Mouse (Mus musculus) layer of hippocampus, postnatal 25 days (tissue): ENCODE measurements around the gene Pnpla8. TPM values are rescaled to one million over a fixed set of nuclear protein-coding genes. Genes with fewer than 3 reads are reported as not detected.
"Not testable (repeated sequence)": the region's sequence is repeated elsewhere in the genome, so short reads cannot be mapped to it uniquely, and the experiment has no call there.

ENCODE experiments used
- DNase-seq, 2 experiments: peaks; one replicate each; pipeline ENCODE4 v3.0.0; 2022; ENCODE audit warnings: mixed read lengths in 2 of 2, low spot score in 1 of 2; ENCODE audit errors: extremely low spot score in 1 of 2
- total RNA-seq, 2 experiments: library from RNA; stranded (reverse); gene quantifications; 2 replicates each; pipeline ENCODE4 v1.2.3; 2021

Gene Pnpla8
- total RNA-seq, 2 experiments from 2014 or later: 108 to 125 TPM

DNA sequence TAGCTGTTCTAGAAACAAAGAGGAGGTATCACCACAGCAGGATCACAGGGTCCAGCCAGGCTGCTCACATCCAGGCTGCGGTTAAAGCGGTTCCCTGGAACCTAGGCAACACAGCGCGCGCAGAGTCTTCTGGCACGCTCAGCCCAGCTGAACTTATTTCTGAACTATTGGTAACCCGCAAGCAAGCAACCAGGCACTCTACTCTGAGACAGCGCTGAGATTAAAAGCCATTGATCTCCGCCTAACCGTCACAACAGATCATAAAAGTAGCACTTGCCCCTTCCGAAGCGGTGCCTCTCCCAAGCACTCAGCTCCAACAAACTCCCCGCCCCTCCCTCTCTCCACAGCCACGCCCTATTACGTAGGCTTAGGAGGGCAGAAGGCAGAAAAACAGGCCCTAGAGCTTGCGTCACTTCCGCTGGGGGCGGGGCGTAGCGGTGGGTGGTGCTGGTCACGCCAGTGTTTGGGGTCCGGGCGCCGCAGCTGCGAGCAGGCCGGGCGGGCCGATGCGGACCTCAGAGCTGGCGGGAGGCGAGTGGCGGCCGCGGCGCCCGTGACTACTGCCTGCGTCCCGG lies 47.6 kb downstream of the Pnpla8 start:
- DNase-seq: peak; percentile 99 to 100

DNA sequence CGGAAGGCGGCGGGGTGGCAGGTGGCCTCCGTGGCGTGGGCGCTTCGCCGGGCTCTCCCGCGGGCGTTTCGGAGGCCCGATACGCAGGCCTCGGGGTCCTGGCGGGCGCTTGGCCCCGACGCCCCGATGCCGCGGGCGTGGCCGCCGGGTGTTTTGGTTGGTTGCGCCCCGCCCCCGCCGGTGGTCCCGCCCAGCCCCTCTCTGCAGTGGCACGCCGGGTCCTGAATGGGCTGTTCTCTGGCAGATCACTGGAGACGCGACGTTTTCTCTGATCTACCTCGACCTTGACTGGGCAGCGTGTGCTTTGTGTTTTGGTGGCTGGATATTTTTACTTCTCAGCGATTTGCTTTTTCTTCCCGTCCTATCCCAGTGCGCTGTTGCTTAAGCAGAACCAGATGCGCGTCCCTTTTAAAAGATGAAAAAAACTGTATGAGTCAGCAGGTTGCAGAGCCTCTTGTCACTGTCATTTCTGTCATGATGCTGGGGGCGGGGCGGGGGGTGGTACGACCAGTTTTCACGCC lies 48.2 kb downstream of the Pnpla8 start:
- DNase-seq: peak in 1 of 2 experiments; percentile 59

DNA sequence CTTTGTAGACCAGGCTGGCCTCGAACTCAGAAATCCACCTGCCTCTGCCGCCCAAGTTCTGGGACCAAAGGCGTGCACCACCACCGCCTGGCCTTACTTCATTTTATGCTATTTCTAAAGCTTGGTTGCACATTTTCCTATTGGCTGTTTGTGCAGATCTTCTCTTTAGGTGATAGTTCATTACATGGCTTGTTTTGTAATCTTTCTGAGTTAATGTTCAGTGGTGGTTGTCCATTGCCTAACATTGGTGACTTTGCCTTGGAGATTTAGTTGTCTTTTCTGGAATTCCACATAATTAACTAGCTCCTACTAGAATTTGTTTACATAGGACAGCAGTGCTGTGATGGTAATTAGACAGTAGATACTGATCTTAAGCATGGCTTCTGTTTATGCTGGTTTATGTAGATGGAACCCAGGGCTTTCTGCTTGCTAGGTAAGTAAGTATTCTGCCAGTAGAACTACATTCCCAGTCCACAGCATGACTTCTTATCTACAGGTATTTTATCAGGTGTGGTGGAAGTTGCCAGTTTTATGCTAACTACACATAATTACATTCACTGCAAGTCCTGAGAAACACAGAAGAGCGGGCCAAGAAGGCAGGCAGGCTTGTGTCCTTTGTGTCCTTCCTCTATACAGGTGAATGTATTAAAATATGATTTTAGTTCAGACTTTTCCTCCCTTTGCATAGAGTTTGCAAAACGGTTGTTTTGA lies 53.1 kb downstream of the Pnpla8 start:
- DNase-seq: no peak

DNA sequence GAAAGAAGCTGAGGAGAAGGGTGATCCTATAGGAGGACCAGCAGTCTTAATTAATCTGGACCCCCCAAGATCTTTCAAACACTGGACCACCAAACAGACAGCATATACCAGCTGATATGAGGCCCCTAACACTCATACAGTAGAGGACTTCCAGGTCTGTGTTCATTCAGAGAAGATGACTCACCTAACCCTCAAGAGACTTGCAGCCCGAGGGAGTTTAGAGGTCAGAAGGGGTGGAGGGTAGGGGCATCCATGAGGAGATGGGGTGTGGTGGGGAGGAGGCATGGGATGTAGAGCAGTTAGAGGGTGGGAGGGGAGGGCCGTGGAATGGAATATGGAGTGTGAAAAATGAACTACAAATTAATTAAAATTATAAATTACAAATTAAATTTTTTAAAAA lies 59.0 kb downstream of the Pnpla8 start:
- DNase-seq: not testable (repeated sequence)

DNA sequence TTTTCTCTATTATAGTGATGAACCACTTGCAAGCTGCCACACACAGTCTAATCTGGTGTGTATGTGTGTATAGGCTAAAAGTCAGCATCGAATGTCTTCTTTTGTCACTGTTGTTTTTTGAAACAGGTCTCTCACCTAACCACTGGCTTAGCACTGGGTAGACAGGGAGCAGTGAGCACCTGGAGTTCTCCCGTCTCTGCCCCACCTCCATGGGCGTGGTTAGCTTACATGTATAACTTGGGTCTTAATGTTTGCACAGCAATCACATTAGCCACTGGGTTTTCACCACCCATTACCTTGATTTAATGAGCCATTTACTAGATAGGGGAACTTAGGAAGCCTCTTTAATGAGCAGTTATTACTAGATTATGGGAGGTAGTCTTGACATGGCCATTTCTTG lies 60.4 kb downstream of the Pnpla8 start:
- no peak for DNase-seq

DNA sequence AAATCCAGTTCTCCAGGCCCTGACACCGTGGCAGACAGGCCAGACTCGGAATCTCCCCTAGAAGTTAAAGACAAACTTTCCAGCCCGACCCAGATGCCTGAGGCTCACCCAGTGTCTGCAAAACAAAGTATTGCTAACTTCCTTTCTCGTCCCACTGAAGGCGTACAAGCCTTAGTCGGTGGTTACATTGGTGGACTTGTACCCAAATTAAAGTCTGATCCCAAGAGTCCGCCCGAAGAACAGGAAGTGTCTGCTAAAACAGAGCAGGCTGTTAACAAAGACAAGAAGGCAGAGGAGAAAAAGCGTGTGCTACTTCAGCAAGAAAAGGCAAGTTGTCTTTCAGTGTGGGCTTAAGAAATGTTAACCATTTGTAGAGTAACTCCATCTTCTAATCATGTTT lies 62.2 kb downstream of the Pnpla8 start:
- DNase-seq: no peak

DNA sequence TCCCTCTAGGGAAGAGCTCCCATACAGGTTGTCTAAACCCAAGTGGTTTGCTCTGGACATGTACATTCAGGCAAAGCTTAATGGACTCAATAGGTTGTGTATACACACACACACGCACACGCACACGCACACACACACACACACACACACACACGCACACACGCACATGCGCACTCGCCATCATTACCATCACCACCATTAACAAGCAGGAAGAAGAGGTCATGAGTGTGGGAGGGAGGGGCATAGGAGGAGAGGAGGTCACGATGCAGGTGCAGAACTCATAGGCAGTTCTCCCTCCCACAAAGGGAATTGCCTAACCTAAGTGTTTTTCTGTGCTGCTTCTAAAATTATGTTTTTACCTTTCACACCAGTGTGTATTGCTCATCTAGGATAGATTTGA lies 65.8 kb downstream of the Pnpla8 start:
- no peak for DNase-seq

DNA sequence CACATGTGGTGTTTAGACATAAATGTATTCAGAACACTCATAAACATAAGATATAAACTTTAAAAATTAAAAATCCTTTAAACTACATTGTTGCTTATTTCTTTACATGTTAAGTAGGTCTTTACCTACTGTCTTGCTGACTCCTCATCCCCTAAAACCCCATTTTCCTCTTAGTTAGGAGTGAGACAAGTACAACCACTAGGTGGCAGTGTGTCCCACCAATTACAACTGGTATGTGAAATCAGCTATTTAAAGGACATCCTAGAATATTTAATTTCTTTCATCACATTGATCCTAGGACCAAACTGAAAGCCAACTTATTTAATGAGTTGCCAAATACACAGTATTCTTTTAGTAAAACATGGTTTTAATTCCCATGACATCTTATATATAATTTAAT lies 71.1 kb downstream of the Pnpla8 start:
- DNase-seq: peak; percentile 45 to 84

DNA sequence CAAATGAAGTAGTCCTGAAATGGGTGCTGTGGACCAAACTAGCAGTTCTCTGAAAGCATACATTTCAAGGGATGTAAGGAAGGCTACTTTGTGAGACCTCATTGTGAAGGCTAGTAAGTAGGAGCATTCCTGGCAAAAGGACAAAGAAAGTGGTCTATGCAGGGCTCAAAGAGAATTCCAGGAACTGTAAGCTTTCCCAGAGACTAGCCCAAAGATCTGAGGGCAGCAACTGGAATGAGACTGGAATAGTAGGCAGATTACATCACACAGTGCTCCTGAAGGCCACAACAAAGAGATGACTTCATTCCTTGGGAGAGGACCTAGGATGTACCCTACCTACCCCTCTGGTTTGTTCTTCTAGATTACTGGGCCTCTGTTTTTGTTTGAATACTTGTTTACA lies 79.6 kb downstream of the Pnpla8 start:
- no peak for DNase-seq

DNA sequence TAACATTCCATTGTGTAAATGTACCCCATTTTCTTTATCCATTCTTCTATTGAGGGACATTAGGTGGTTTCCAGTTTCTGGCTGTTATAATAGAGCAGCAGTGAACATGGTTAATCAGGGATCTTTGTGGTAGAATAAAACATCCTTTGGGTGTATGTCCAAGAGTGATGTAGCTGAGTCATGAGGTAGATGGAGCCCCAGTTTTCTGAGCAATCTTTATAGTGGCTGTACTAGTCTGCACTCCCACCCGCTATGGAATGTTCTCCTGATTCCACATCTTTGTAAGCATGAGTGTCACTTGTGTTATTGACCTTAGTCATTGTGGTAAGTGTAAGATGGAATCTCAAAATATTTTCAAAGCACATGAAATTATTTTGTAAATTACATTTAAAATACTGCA lies 82.8 kb downstream of the Pnpla8 start:
- DNase-seq: no peak

DNA sequence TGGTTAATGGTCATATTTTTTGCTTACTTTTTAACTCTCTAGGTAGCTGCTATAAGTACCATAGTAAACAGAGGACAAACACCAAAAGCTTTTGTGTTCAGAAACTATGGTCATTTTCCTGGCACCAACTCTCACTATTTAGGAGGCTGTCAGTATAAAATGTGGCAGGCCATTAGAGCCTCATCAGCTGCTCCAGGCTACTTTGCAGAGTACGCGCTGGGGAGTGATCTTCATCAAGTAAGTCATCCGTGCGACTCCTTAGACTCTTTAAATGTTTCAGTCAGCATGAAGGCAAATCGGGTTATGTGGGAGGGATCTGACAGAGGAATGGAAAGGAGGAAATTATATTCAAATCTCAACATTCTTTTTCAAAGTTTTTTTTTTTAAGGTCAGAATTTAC lies 83.7 kb downstream of the Pnpla8 start:
- DNase-seq: no peak

DNA sequence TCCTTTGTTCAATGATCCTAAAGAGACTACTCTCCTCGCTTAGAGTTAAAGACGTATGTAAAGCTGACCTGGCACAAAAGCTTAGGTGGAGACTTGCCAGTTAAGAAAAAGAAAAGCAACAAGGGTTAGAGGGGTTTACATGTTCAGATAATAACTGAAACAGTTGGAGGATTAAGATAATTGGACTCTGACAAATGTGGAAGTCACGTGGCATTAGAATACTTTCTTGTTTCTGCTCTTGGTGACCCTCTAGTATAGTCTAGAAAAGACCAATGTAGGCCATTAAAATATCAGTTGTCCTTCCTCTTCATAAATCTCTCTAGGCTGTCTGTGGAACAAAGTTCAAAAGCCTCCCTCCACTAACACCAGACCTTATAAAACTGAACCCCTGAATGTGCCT lies 87.1 kb downstream of the Pnpla8 start:
- no peak for DNase-seq

DNA sequence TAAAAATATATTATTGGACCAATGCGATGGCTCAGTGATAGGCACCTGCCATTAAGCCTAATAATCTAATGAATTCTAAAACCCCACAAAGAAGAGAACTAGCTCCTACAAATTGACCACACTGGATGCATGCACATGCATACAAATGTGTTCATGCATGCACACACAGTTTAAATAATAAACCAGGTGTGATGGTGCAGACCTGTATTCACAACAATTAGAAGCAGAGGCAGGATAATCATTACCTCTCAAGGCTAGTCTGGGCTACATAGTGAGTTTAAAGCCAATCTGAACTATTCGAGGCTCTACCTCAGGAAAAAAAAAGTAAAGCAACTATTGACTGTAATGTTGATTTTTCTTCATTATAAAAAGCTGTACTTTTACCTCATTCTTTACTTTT lies 94.0 kb downstream of the Pnpla8 start:
- no peak for DNase-seq

DNA sequence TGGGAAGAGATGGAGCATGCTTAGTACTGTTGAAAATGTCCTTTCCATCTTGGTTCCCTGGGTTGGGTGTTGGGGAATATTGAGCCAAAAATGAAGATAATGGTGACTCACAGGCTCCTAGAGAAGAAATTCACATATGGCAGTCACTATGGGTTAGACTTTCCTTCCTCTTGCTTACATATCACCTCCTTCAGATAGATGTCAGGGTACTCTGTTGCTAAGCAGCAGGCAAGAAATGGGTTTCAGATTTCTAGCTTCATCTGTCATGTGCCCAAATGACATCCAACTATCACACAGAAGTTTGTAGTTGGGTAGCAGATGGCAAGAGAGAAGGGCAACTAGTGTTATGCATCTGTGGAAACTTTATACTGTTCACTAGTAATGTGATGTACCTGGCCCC lies 103.9 kb downstream of the Pnpla8 start:
- no peak for DNase-seq

DNA sequence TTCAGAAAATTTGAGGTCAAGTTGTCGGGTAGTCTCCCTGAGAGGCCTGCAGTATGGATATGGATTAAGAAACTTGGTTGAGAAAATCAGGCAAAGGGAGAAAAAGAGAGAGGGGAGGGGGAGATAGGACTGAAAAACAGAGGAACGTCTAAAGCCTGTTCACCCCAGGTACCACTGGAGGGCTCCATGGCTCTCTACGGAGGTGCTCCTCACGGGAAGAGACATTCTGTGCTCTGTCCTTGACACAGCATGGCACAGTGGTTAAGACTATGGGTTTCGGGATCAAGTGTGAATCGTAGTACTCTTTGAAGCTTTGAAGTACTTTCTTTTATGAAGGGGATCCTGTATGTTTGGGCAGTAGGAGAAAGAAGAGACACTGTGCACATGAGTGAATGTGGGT lies 106.3 kb downstream of the Pnpla8 start:
- peak in 1 of 2 experiments; percentile 36 for DNase-seq

DNA sequence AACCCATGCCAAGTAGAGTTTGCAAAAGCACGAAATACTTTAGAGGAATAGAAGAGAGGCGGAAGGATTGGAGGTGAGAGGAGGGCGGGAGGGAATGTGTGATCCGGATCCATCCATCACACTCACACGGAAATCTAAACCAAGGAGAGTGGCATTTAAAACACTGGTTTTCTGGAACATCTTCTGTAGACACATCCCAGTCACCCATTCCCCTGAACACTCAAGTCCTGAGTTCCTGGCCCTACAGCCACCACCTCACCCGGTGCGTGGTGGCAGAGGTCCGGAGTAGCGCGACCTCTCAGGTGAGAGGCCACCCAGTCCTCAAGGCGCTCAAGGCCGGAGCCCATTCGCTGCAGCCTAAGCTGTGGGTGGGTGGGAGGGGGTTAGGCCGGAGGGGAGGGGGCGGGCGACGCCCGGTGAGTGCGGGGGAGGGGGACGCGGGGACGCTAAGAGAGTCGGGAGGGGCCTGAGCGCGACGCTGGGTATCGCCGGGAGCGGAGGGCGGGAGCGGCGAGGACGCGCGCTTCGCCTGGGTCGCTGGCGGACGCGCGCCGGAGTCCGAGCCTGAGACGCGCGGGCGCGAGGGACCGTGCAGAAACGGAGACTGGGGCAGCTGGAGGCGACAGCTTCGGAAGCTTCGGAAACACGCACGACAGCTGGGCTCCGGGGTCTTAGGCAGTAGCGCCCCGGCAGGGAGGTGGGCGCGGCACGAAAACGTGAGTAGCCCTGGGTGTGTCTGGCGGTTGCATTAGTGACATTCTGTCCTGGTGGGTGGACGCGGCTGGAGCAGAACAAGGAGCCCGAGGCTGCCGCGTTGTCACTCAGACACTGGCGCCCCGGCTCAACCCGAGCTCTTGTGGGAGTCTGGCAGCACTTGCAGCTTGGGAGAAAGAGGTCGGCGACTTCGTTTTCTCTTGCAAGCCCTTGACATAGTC lies 107.5 kb downstream of the Pnpla8 start, which contains the start of gene Nrcam:
Gene Nrcam, plus strand, starts transcription at position 505 of the 935 bp plus-strand sequence.
- peak; percentile 65 to 75 for DNase-seq

DNA sequence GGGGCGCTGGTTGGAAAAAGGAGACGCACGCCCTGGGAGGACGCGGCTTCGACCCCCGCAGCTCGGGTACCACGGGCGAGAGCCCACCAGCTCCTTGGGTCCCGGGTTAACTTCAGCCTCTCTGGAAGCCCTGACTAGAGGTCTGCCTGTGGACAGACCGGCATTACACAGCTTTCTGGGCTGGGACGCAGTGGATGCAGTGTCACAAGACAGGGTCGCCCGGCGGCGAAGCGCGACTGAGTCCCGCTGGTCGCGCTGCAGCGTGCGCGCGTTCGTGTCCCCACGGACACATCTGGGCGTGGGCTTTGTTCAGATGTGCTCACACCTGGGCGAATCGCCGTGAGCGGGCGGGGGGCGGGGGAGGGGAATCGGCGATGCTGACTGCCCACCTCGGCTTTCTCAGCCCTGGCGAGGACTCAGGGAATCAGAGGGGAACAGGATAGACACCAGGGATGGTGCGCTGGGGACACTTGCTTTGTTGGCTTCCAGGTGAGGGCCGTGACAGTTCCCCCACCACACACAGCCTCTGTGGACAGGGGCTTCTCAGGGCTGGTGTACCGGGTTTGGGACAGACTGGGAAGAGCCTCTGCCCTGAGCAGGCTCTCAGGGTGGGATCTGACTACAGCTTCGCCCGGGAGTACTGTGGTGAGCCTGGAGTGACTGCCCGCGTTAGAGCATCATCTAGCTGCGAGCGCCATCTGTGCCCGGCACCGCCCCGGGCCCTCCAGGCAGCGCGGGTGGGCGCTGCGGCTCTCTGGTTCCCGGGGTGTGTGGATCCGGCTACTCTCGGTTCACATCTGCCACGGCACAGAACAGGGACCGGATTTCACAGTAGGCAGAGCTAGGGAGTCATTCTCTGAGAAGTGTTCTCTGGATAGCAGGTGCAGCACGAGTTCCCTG lies 108.4 kb downstream of the Pnpla8 start:
- peak; percentile 45 to 59 for DNase-seq

DNA sequence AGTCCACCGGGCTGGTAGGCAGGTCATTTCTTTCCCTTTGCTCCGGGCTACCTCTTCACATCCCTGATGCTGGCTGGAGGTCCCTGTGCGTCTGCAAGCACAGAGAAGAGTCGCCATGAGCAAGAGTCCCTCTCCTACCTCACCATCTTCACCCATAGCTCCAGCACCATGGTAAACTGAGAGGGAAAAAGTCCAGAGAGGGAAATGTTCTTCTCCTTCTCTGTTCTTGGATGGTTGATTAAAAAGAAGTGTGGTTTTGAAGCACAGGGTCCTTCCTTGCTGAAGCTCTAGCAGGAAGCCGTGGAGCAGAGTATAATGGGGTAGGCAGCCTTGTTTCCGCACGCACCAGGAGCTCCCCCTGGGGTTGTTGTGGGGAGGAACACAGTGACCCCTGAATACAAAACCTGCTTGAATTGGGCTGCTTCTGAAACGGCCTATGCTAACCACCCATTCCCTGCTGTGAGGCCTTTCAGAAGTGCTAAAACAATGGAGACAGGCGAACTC lies 109.1 kb downstream of the Pnpla8 start:
- DNase-seq: peak in 1 of 2 experiments; percentile 24

DNA sequence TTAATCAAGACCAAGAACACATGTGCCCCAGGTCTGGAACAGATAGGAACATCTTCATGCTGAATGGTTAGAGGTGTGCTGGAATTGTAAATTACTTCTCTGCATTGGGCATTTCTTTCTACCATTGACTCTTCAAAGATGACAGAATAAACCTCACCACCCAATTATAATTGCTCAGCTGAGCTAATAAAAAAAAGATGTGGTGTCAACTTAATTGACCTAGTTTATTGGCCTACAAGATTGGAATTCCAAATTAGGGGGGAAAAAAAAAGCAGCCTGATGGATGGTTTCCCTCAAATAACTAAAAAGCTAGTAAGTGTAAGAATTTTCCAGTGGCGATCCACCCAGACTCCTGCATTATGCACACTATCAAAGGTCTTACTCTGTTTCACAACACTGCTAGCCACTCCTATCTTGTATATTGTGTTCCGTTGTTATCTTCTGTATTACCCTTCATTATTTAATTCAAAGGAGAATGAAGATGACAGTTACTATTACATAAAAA lies 116.0 kb downstream of the Pnpla8 start:
- no peak for DNase-seq
